Mouse (Mus musculus) C2C12 (cell line): Measurements from ENCODE around the gene Taar2. TPM values are rescaled to one million over a fixed set of nuclear protein-coding genes. Genes with fewer than 3 reads are reported as not detected.

Source experiments
- H3K27me3 ChIP-seq: one replicate; pipeline ENCODE4 v1.6.1; 2011; ENCODE audit not compliant: control insufficient read depth, insufficient read depth, insufficient read length
- H3K36me3 ChIP-seq: one replicate; pipeline ENCODE4 v1.6.1; 2011; ENCODE audit not compliant: control insufficient read depth, insufficient read depth
- H3K4me3 ChIP-seq: one replicate; pipeline ENCODE4 v1.5.1; 2011; ENCODE audit warnings: mild to moderate bottlenecking, control low read depth; ENCODE audit not compliant: poor library complexity, insufficient read depth, severe bottlenecking
- H3K79me2 ChIP-seq: one replicate; pipeline ENCODE4 v1.6.1; 2011; ENCODE audit not compliant: control insufficient read depth, insufficient read depth
- H3K79me3 ChIP-seq: one replicate; pipeline ENCODE4 v1.6.1; 2011; ENCODE audit warnings: low read depth, control low read depth
- H3ac ChIP-seq: one replicate; pipeline ENCODE3; 2011; ENCODE audit warnings: low read depth; ENCODE audit not compliant: control insufficient read depth, insufficient read length
- CEBPB ChIP-seq: IDR thresholded peaks from one replicate; pipeline ENCODE4 v1.6.1; 2011; ENCODE audit warnings: low read depth, mild to moderate bottlenecking, control low read depth, moderate library complexity
- CTCF ChIP-seq: IDR thresholded peaks from one replicate; pipeline ENCODE4 v1.5.1; 2011; ENCODE audit not compliant: control insufficient read depth, insufficient read depth, insufficient read length
- FOSL1 ChIP-seq: IDR thresholded peaks from one replicate; pipeline ENCODE4 v1.8.0; 2011; ENCODE audit warnings: mild to moderate bottlenecking, low read length; ENCODE audit not compliant: poor library complexity, insufficient read depth, severe bottlenecking
- MAX ChIP-seq: IDR thresholded peaks from one replicate; pipeline ENCODE4 v1.6.1; 2011; ENCODE audit warnings: mild to moderate bottlenecking, control low read depth
- MYOD1 ChIP-seq: IDR thresholded peaks from one replicate; pipeline ENCODE4 v1.6.1; 2011; ENCODE audit warnings: low read depth; ENCODE audit not compliant: control insufficient read depth, insufficient read length
- MYOG ChIP-seq: IDR thresholded peaks from one replicate; pipeline ENCODE4 v1.6.1; 2011; ENCODE audit not compliant: control insufficient read depth, insufficient read length; ENCODE audit errors: extremely low read depth
- USF1 ChIP-seq: IDR thresholded peaks from one replicate; pipeline ENCODE4 v1.6.1; 2011; ENCODE audit warnings: low read depth, mild to moderate bottlenecking, control low read depth, moderate library complexity
- polyA plus RNA-seq: library from polyadenylated mRNA; unstranded; fragments of >200 nt; fragmentation: generic; extraction: Trizol; gene quantifications from one replicate; pipeline ENCODE4 v1.2.1, GENCODE M21; 2012; ENCODE audit warnings: missing spikeins

The Taar2 gene
- polyA plus RNA-seq, 1 experiment, result not detected

GRCm38 (mm10) chr10:23970656-23971165, 32.3 kb downstream of the Taar2 start, which contains the start of gene Taar5:
Gene Taar5 (plus strand): TSS chr10:23970706.
- TF ChIP-seq CTCF (no peak), MAX (no peak), FOSL1 (no peak), CEBPB (no peak), MYOG (no peak), USF1 (no peak), MYOD1 (no peak)
- Histone ChIP-seq H3ac (no peak within 1 kb of the TSS), H3K79me2 (no peaks in the 10 kb centered on the region), H3K27me3 (peaks cover 18% of the 10 kb centered on the region), H3K79me3 (no peaks in the 10 kb centered on the region), H3K4me3 (no peak within 1 kb of the TSS), H3K36me3 (no peaks in the 10 kb centered on the region)

- no peak overlapping the region for H3K4me3 ChIP-seq
- no peaks in the 10 kb centered on the region for H3K79me3 ChIP-seq
Measured at GRCm38 (mm10) chr10:23971256-23971655, 32.9 kb downstream of the Taar2 start.

GRCm38 (mm10) chr10:23977958-23978357, 39.6 kb downstream of the Taar2 start:
- Histone ChIP-seq H3K79me3 (no peaks in the 10 kb centered on the region), H3ac (no peak overlapping the region)

More at GRCm38 (mm10) chr10:23971256-23971655, 32.9 kb downstream of the Taar2 start:
- Histone ChIP-seq H3K79me2 (no peaks in the 10 kb centered on the region), H3K36me3 (no peaks in the 10 kb centered on the region), H3K27me3 (peaks cover 18% of the 10 kb centered on the region), H3ac (no peak overlapping the region)
- TF ChIP-seq CEBPB (no peak), MAX (no peak), MYOG (no peak), FOSL1 (no peak), USF1 (no peak), MYOD1 (no peak), CTCF (no peak)

GRCm38 (mm10) chr10:23978901-23979705, 40.7 kb downstream of the Taar2 start:
- Histone ChIP-seq H3K4me3 (no peak overlapping the region), H3K36me3 (no peaks in the 10 kb centered on the region), H3ac (no peak overlapping the region), H3K79me2 (no peaks in the 10 kb centered on the region), H3K79me3 (no peaks in the 10 kb centered on the region), H3K27me3 (no peaks in the 10 kb centered on the region)
- TF ChIP-seq MYOD1 (no peak), USF1 (no peak), FOSL1 (no peak), CTCF (peak; percentile 31), CEBPB (no peak)

More at GRCm38 (mm10) chr10:23977958-23978357, 39.6 kb downstream of the Taar2 start:
- Histone ChIP-seq H3K27me3 (no peaks in the 10 kb centered on the region), H3K4me3 (no peak overlapping the region), H3K79me2 (no peaks in the 10 kb centered on the region), H3K36me3 (no peaks in the 10 kb centered on the region)
- TF ChIP-seq MYOD1, result no peak
- no peak for TF ChIP-seq CTCF
- TF ChIP-seq CEBPB, result no peak
- TF ChIP-seq USF1, result no peak
- no peak for TF ChIP-seq MAX
- TF ChIP-seq FOSL1, result no peak
- TF ChIP-seq MYOG, result no peak

GRCm38 (mm10) chr10:23985546-23985945, 47.2 kb downstream of the Taar2 start, which contains the start of gene Taar6:
Gene Taar6 (minus strand): TSS chr10:23985646.
- Histone ChIP-seq H3K79me2 (no peaks in the 10 kb centered on the region), H3K79me3 (no peaks in the 10 kb centered on the region), H3K36me3 (no peaks in the 10 kb centered on the region), H3K4me3 (no peak within 1 kb of the TSS), H3K27me3 (peaks cover 7% of the 10 kb centered on the region), H3ac (no peak within 1 kb of the TSS)
- TF ChIP-seq MAX, result no peak
- TF ChIP-seq MYOG, result no peak
- no peak for TF ChIP-seq USF1
- no peak for TF ChIP-seq MYOD1

GRCm38 (mm10) chr10:23986419-23986818, 48.0 kb downstream of the Taar2 start:
- H3K27me3 ChIP-seq, result peaks cover 7% of the 10 kb centered on the region
- TF ChIP-seq USF1, result no peak
- no peak for TF ChIP-seq MAX
- no peak for TF ChIP-seq MYOD1
- H3K79me2 ChIP-seq, result no peaks in the 10 kb centered on the region
- no peaks in the 10 kb centered on the region for H3K36me3 ChIP-seq
- no peaks in the 10 kb centered on the region for H3K79me3 ChIP-seq
- H3ac ChIP-seq, result no peak overlapping the region
- no peak overlapping the region for H3K4me3 ChIP-seq

Other genes starting within 250 kb of the Taar2 start
- gene Rps12, start 151.3 kb upstream of the Taar2 start, polyA plus RNA-seq, result 6,760 TPM
- gene Slc18b1, start 141.6 kb upstream of the Taar2 start, polyA plus RNA-seq, result 7.3 TPM
- not detected for gene Vnn3, start 87.1 kb upstream of the Taar2 start, polyA plus RNA-seq
- gene Vnn1, start 43.9 kb upstream of the Taar2 start, polyA plus RNA-seq, result 0.16 TPM
- not detected for gene Taar1, start 18.2 kb upstream of the Taar2 start, polyA plus RNA-seq
- gene Taar3, start 11.0 kb downstream of the Taar2 start, polyA plus RNA-seq, result not detected
- gene Taar4, start 21.9 kb downstream of the Taar2 start, polyA plus RNA-seq, result not detected
- not detected for gene Taar5, start 32.1 kb downstream of the Taar2 start, polyA plus RNA-seq
- not detected for gene Taar6, start 47.1 kb downstream of the Taar2 start, polyA plus RNA-seq
- gene Taar7a, start 54.9 kb downstream of the Taar2 start, polyA plus RNA-seq, result not detected
- gene Taar7b, start 61.4 kb downstream of the Taar2 start, polyA plus RNA-seq, result not detected
- not detected for gene Taar7d, start 88.7 kb downstream of the Taar2 start, polyA plus RNA-seq
- gene Taar7e, start 99.0 kb downstream of the Taar2 start, polyA plus RNA-seq, result not detected
- not detected for gene Taar7f, start 110.9 kb downstream of the Taar2 start, polyA plus RNA-seq
- not detected for gene Taar8a, start 137.9 kb downstream of the Taar2 start, polyA plus RNA-seq
- not detected for gene Taar8b, start 153.7 kb downstream of the Taar2 start, polyA plus RNA-seq
- gene Taar8c, start 163.3 kb downstream of the Taar2 start, polyA plus RNA-seq, result not detected
- gene Taar9, start 171.0 kb downstream of the Taar2 start, polyA plus RNA-seq, result not detected
- 29.9 TPM for gene Stx7, start 210.7 kb downstream of the Taar2 start, polyA plus RNA-seq